Comparison of ENCODE assay signal across 1 mouse cellular context in genomic region chr7:29139237-29139636, GRCm38 (mm10). TPM values are rescaled to one million over a fixed set of nuclear protein-coding genes. Genes with fewer than 3 reads are reported as not detected.
"Had no signal": no experiment of that assay in that cellular context is flagged by ENCODE, and none has a peak within 500 bp of the region (broad histone marks: within the 10 kb centered on the region; RNA-seq: fewer than 3 reads in every experiment).

No protein-coding gene starts in this region.

RNA-seq across cellular contexts. Expression of gene Ryr1, which starts 14.3 kb away (rescaled TPM):
- total RNA-seq: granulocyte monocyte progenitor cell, adult 5-6 weeks had no signal
